Mouse (Mus musculus): Measurements from ENCODE around the gene Olfr221.

GRCm38 (mm10) chr14:52006771-52007170 is 35.5 kb downstream of the Olfr221 start:
- no peak for TF ChIP-seq CTCF (IDR thresholded peaks at IDR 0.05; ENCODE audit: low read depth, low read length)
- no peak for TF ChIP-seq POLR2A (IDR thresholded peaks at IDR 0.05; ENCODE audit: extremely low read depth, insufficient read depth, low read length)
